Mouse (Mus musculus): ENCODE data around the gene Ptpn18. TPM values are rescaled to one million over a fixed set of nuclear protein-coding genes. Genes with fewer than 3 reads are reported as not detected.

Ptpn18 gene
- total and polyA plus RNA-seq, 3 experiments = 4.2 to 16.3 (median 4.2) TPM

DNA sequence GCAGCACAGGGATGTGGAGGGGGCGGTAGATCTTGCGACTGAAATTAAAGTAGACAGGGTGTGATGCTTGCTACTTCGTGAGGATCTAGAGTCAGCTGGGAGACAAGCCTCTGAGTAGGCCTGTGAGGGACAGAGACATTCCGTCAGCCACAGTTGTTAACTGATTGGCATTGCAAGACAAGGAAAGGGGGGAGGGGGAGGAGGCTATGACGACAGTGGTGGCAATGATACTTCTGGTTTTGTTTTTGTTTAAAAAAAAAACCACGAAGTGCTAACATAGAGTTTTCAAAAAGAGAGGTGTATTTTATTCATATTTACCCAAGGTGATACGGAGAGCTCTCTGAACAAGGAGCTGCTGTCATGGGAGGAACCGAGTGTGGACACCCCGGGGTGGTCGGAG is 24.9 kb downstream of the Ptpn18 start:
- intact Hi-C loops (cut with DNase I) = no loop called here
- no peak for TF ChIP-seq POLR2A (IDR thresholded peaks at IDR 0.05; ENCODE audit: insufficient read depth, low read depth, low read length)
- TF ChIP-seq CTCF (IDR thresholded peaks at IDR 0.05) = no peak
- no peak for TF ChIP-seq EP300 (IDR thresholded peaks at IDR 0.05; ENCODE audit: insufficient read depth, low read depth, low read length)
- Histone ChIP-seq H3K27me3 (ENCODE audit: control insufficient read depth, insufficient read depth, low read length) (no peaks in the 10 kb centered on the region), H3K36me3 (ENCODE audit: control insufficient read depth, insufficient read depth, low read length) (no peaks in the 10 kb centered on the region), H3K4me1 (ENCODE audit: control insufficient read depth, insufficient read depth, low read length) (peaks cover 2% of the 10 kb centered on the region; the same call in 1 of the 2 replicates), H3K9ac (ENCODE audit: low read depth, low read length) (no peak overlapping the region), H3K79me2 (replicated peaks; ENCODE audit: control insufficient read depth, insufficient read depth, low read length) (no peaks in the 10 kb centered on the region), H3K27ac (no peak overlapping the region), H3K4me3 (no peak overlapping the region)
- WGBS = 62% methylated on average over 10 of the region's 10 CpGs
- no peak for DNase-seq

DNA sequence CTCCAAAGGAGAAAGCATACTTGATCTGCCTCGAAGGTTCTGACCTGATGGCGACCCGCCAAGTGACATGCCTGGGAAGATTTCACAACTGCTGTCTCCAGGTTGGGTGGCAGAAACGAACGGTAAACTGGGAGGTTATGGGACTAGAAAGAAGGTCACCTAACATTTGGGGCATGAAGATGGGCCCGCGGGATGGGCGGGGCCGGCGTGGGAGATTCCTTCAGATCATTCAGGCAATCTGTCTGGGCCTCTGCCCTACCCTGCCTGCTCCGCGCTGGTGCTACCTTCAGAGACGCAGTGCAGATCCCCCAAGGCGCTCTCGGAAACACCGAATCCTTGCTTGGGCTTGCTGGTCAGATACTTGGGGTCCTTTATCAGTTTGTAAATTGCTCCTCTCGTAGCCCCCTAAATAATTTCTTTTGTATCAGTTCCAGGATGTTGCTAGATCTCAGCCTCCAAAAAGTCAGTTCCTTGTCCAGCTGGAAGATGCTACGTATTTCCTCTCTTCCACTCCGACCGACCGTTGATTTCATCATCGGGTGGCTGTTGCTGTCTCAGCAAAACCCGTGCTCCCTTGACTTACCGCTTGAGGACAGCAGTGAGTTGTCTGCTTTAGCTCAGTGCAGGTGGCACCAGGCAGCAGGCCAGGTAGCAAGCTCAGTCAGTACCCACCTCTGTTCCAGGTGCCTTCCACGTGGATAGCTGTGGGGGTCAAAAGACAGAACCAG is 26.1 kb downstream of the Ptpn18 start:
- no peak overlapping the region for H3K27ac ChIP-seq

DNA sequence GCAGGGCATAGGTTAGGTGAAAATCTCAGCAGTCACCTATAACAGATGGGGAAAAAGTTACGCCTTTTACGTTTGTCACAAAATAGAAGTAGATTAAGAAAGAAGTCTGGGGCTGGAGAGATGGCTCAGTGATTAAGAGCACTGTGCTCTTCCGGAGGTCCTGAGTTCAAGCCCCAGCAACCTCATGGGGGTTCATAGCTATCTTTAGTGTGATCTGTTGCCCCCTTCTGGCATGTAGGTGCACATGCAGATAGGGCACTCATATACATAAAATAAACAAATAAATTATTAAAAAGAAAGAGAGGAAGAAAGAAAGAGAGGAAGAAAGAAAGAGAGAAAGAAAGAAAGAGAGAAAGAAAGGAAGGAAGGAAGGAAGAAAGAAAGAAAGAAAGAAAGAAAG is 27.8 kb downstream of the Ptpn18 start:
- no peak overlapping the region for H3K4me3 ChIP-seq

More for the DNA sequence above, 26.1 kb downstream of the Ptpn18 start:
- TF ChIP-seq CTCF (IDR thresholded peaks at IDR 0.05) = peak; percentile 68
- no peak for TF ChIP-seq POLR2A (IDR thresholded peaks at IDR 0.05; ENCODE audit: insufficient read depth, low read depth, low read length)
- DNase-seq = peak; percentile 45 to 69
- intact Hi-C loops (cut with DNase I) = no loop called here
- Histone ChIP-seq H3K4me3 (0 out of 2 replicates have a peak overlapping the region, but pooled peaks have one; percentile 22), H3K36me3 (ENCODE audit: control insufficient read depth, insufficient read depth, low read length) (no peaks in the 10 kb centered on the region), H3K79me2 (replicated peaks; ENCODE audit: control insufficient read depth, insufficient read depth, low read length) (no peaks in the 10 kb centered on the region), H3K9ac (ENCODE audit: low read depth, low read length) (0 out of 2 replicates have a peak overlapping the region, but pooled peaks have one; percentile 2), H3K27me3 (ENCODE audit: control insufficient read depth, insufficient read depth, low read length) (no peaks in the 10 kb centered on the region), H3K4me1 (ENCODE audit: control insufficient read depth, insufficient read depth, low read length) (peaks cover 2% of the 10 kb centered on the region; the same call in 1 of the 2 replicates)
- 9% methylated on average over 25 of the region's 25 CpGs for WGBS

DNA sequence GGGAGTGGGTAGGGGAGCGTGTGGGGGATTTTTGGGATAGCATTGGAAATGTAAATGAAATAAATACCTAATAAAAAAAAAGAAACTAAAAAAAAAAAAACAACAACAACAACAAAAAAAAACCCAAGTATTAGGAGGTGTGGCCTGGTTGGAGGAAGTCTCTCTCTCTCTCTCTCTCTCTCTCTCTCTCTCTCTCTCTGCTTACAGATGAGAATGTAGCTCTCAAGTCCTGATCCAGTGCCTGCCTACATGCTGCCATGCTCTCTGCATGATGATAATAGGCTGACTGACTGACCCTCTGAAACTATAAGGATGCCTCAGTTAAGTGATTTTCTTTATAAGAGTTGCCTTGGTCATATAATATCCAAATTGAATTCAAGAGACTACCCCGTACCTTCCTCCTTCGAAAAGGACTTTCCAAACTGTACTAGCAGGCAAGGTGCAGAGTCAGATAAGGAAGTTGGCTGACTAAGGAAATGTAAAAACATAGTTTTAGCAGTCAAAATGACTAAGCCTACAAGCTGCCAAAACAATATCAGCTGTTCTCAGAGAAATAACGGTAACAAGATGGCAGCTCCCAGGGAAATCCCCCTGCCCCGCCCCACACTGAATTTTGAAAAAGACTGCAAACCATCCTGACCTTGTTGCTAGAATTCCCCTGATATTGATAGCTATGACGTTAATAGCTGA is 30.4 kb downstream of the Ptpn18 start:
- Histone ChIP-seq H3K4me1 (ENCODE audit: control insufficient read depth, insufficient read depth, low read length) (peaks cover 2% of the 10 kb centered on the region; the same call in 1 of the 2 replicates), H3K4me3 (no peak overlapping the region), H3K79me2 (replicated peaks; ENCODE audit: control insufficient read depth, insufficient read depth, low read length) (no peaks in the 10 kb centered on the region), H3K36me3 (ENCODE audit: control insufficient read depth, insufficient read depth, low read length) (no peaks in the 10 kb centered on the region), H3K9ac (ENCODE audit: low read depth, low read length) (no peak overlapping the region), H3K27me3 (ENCODE audit: control insufficient read depth, insufficient read depth, low read length) (no peaks in the 10 kb centered on the region), H3K27ac (no peak overlapping the region)
- DNase-seq = no peak
- TF ChIP-seq EP300 (IDR thresholded peaks at IDR 0.05; ENCODE audit: insufficient read depth, low read depth, low read length) (no peak), CTCF (IDR thresholded peaks at IDR 0.05) (no peak), POLR2A (IDR thresholded peaks at IDR 0.05; ENCODE audit: insufficient read depth, low read depth, low read length) (no peak)
- WGBS = 79% methylated on average over 6 of the region's 6 CpGs
- intact Hi-C loops (cut with DNase I) = no loop called here

More for the DNA sequence above, 27.8 kb downstream of the Ptpn18 start:
- Histone ChIP-seq H3K27me3 (ENCODE audit: control insufficient read depth, insufficient read depth, low read length) (no peaks in the 10 kb centered on the region), H3K79me2 (replicated peaks; ENCODE audit: control insufficient read depth, insufficient read depth, low read length) (no peaks in the 10 kb centered on the region), H3K4me1 (ENCODE audit: control insufficient read depth, insufficient read depth, low read length) (peaks cover 2% of the 10 kb centered on the region; the same call in 1 of the 2 replicates), H3K9ac (ENCODE audit: low read depth, low read length) (no peak overlapping the region), H3K27ac (no peak overlapping the region), H3K36me3 (ENCODE audit: control insufficient read depth, insufficient read depth, low read length) (no peaks in the 10 kb centered on the region)
- intact Hi-C loops (cut with DNase I) = no loop called here
- no peak for DNase-seq
- TF ChIP-seq EP300 (IDR thresholded peaks at IDR 0.05; ENCODE audit: insufficient read depth, low read depth, low read length) = no peak
- peak; percentile 46 for TF ChIP-seq CTCF (IDR thresholded peaks at IDR 0.05)
- 90% methylated on average over 3 of the region's 3 CpGs for WGBS

DNA sequence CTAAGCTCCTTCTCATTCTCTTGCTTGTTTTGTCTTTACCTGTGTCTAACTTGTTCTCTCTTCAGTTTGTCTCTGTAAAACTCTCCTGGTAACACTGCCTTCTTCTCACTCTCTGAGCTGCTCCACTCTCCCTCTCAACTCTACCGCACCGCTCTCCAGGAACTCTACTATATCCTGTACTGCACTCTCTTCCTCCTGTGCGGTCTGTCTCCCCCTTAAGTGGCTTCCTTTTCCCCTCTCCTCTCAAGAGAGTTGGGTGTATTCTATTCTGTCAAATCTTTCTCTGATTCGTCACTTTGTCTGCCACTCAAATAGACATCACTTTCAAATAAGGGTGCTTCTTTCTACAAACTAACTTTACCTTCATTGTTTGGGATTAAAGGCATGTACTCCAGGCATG is 31.9 kb downstream of the Ptpn18 start:
- Histone ChIP-seq H3K4me1 (ENCODE audit: control insufficient read depth, insufficient read depth, low read length) (no peaks in the 10 kb centered on the region), H3K27ac (no peak overlapping the region), H3K36me3 (ENCODE audit: control insufficient read depth, insufficient read depth, low read length) (no peaks in the 10 kb centered on the region), H3K79me2 (replicated peaks; ENCODE audit: control insufficient read depth, insufficient read depth, low read length) (no peaks in the 10 kb centered on the region), H3K27me3 (ENCODE audit: control insufficient read depth, insufficient read depth, low read length) (no peaks in the 10 kb centered on the region), H3K4me3 (no peak overlapping the region), H3K9ac (ENCODE audit: low read depth, low read length) (no peak overlapping the region)
- intact Hi-C loops (cut with DNase I) = no loop called here
- 70% methylated on average over 4 of the region's 4 CpGs for WGBS
- no peak for DNase-seq
- no peak for TF ChIP-seq POLR2A (IDR thresholded peaks at IDR 0.05; ENCODE audit: insufficient read depth, low read depth, low read length)
- no peak for TF ChIP-seq EP300 (IDR thresholded peaks at IDR 0.05; ENCODE audit: insufficient read depth, low read depth, low read length)

DNA sequence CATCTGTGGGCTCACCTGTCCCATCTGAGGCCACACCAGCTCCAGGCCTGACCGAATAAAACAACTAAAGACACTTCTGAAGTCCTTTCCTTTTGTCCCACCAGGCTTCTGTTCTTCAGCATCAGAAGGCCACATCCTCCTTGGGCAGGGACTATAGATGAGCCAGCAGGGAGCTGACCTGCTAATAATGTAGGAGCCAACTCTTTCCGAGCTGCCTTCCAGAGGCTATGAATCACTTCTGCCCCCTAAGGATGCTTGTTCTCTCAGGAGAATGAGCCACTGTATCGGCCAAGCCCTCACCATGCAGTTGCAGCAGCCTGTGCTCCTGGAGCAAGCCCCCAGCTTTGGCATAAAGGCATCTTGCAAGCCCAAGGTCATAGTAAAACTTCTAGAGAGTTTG is 43.4 kb downstream of the Ptpn18 start:
- intact Hi-C loops (cut with DNase I) = no loop called here
- no peaks in the 10 kb centered on the region for H3K4me1 ChIP-seq (ENCODE audit: control insufficient read depth, insufficient read depth, low read length)
- no peak overlapping the region for H3K27ac ChIP-seq
- H3K27me3 ChIP-seq (ENCODE audit: control insufficient read depth, insufficient read depth, low read length) = no peaks in the 10 kb centered on the region
- DNase-seq = no peak
- no peaks in the 10 kb centered on the region for H3K36me3 ChIP-seq (ENCODE audit: control insufficient read depth, insufficient read depth, low read length)
- no peaks in the 10 kb centered on the region for H3K79me2 ChIP-seq (replicated peaks; ENCODE audit: control insufficient read depth, insufficient read depth, low read length)
- no peak for TF ChIP-seq EP300 (IDR thresholded peaks at IDR 0.05; ENCODE audit: insufficient read depth, low read depth, low read length)
- TF ChIP-seq POLR2A (IDR thresholded peaks at IDR 0.05; ENCODE audit: insufficient read depth, low read depth, low read length) = no peak
- no peak for TF ChIP-seq CTCF (IDR thresholded peaks at IDR 0.05)
- WGBS = 57% methylated on average over 3 of the region's 3 CpGs
- H3K4me3 ChIP-seq = no peak overlapping the region
- no peak overlapping the region for H3K9ac ChIP-seq (ENCODE audit: low read depth, low read length)

Data from heart, adult 2 months (tissue).